Mouse (Mus musculus): ENCODE results near the gene Plpp3.
"Not testable (repeated sequence)": the region's sequence is repeated elsewhere in the genome, so short reads cannot be mapped to it uniquely, and the experiment has no call there.

Plpp3 gene

GRCm38 (mm10) chr4:105260385-105260784 is 103.2 kb downstream of the Plpp3 start:
- DNase-seq (ENCODE audit: low spot score in 2 of 2), result no peak

GRCm38 (mm10) chr4:105260893-105261769 is 104.0 kb downstream of the Plpp3 start:
- no peak for DNase-seq (ENCODE audit: low spot score in 2 of 2)

GRCm38 (mm10) chr4:105262358-105262757 is 105.2 kb downstream of the Plpp3 start:
- no peak for DNase-seq (ENCODE audit: low spot score in 2 of 2)

- DNase-seq (ENCODE audit: low spot score in 2 of 2), result no peak
Observed at GRCm38 (mm10) chr4:105263600-105263999, 106.5 kb downstream of the Plpp3 start.

GRCm38 (mm10) chr4:105265041-105265440 is 107.9 kb downstream of the Plpp3 start:
- DNase-seq (ENCODE audit: low spot score in 2 of 2), result no peak

GRCm38 (mm10) chr4:105265678-105266077 is 108.5 kb downstream of the Plpp3 start:
- no peak for DNase-seq (ENCODE audit: low spot score in 2 of 2)

- no peak for DNase-seq (ENCODE audit: low spot score in 2 of 2)
Observed at GRCm38 (mm10) chr4:105268202-105268730, 111.1 kb downstream of the Plpp3 start.

GRCm38 (mm10) chr4:105269398-105269797 is 112.3 kb downstream of the Plpp3 start:
- not testable (repeated sequence) for DNase-seq (ENCODE audit: low spot score in 2 of 2)

- DNase-seq (ENCODE audit: low spot score in 2 of 2), result no peak
Observed at GRCm38 (mm10) chr4:105271166-105271565, 114.0 kb downstream of the Plpp3 start.

GRCm38 (mm10) chr4:105273034-105273433 is 115.9 kb downstream of the Plpp3 start:
- no peak for DNase-seq (ENCODE audit: low spot score in 2 of 2)

GRCm38 (mm10) chr4:105273486-105273885 is 116.3 kb downstream of the Plpp3 start:
- DNase-seq (ENCODE audit: low spot score in 2 of 2), result no peak

- DNase-seq (ENCODE audit: low spot score in 2 of 2), result no peak
Observed at GRCm38 (mm10) chr4:105275616-105276015, 118.5 kb downstream of the Plpp3 start.

GRCm38 (mm10) chr4:105276062-105276795 is 119.1 kb downstream of the Plpp3 start:
- DNase-seq (ENCODE audit: low spot score in 2 of 2), result no peak

GRCm38 (mm10) chr4:105278161-105278560 is 121.0 kb downstream of the Plpp3 start:
- no peak for DNase-seq (ENCODE audit: low spot score in 2 of 2)

GRCm38 (mm10) chr4:105278571-105279410 is 121.6 kb downstream of the Plpp3 start:
- no peak for DNase-seq (ENCODE audit: low spot score in 2 of 2)

- no peak for DNase-seq (ENCODE audit: low spot score in 2 of 2)
Observed at GRCm38 (mm10) chr4:105279806-105280205, 122.7 kb downstream of the Plpp3 start.

- no peak for DNase-seq (ENCODE audit: low spot score in 2 of 2)
Observed at GRCm38 (mm10) chr4:105281751-105282231, 124.6 kb downstream of the Plpp3 start.

Measured in spleen, postnatal 14 days (tissue).